25 mouse cellular contexts compared by ENCODE assay signal in the genomic region with DNA sequence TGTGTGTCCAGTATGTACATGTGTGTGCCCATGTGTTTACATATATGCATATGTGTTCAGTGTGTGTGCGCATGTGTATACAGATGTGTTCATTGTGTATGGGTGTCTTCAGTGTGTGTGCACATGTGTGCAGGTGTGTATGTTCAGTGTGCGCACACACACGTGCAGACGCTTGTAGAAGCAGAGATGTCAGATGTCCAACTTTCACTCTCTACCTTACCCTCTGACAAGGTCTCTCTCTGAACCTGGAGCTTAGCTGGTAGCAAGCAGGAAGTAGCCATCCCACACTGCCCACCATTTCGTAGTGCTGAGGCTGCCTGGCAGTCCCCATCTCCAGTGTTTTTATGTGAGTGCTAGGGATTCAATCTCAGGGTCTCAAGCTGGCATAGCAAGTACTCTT. TPM values are rescaled to one million over a fixed set of nuclear protein-coding genes. Genes with fewer than 3 reads are reported as not detected.
A peak's percentile ranks its signal among the peaks of the same experiment; 100 is the strongest.
DNase-seq lines count a peak whose midpoint lies in the region; ATAC-seq lines count a peak whose summit lies in the region.
"Had no signal": no experiment of that assay in that cellular context is flagged by ENCODE, and none has a peak within 500 bp of the region (broad histone marks: within the 10 kb centered on the region; RNA-seq: fewer than 3 reads in every experiment).

No protein-coding gene starts in this region.

- 93% methylated on average over 5 of the region's 5 CpGs for WGBS in embryonic facial prominence, embryonic 14.5 days
- 92% methylated on average over 5 of the region's 5 CpGs for WGBS in embryonic facial prominence, embryonic 10.5 days
- WGBS in heart, embryonic 10.5 days = 90% methylated on average over 5 of the region's 5 CpGs
- WGBS in liver, embryonic 11.5 days = 87% methylated on average over 5 of the region's 5 CpGs

- H3K27ac ChIP-seq in embryonic facial prominence, embryonic 14.5 days (replicated peaks; ENCODE audit: low read depth, low read length) = no peak overlapping the region
- no peak overlapping the region for H3K27ac ChIP-seq in embryonic facial prominence, embryonic 10.5 days (replicated peaks)
- H3K27ac ChIP-seq in heart, embryonic 10.5 days = no peak overlapping the region; the same call in 1 of the 2 replicates
- H3K27ac ChIP-seq in liver, embryonic 11.5 days (ENCODE audit: low read depth, low read length) = no peak overlapping the region
- H3K27ac ChIP-seq: forebrain, embryonic 13.5 days; forebrain, embryonic 15.5 days had no signal

- H3K4me2 ChIP-seq in embryonic facial prominence, embryonic 14.5 days (ENCODE audit: low read depth, low read length) = 0 out of 2 replicates have a peak overlapping the region, but pooled peaks have one; percentile 96
- H3K4me2 ChIP-seq in liver, embryonic 11.5 days = no peak overlapping the region
- H3K4me2 ChIP-seq: forebrain, embryonic 15.5 days had no signal

- no peaks in the 10 kb centered on the region for H3K9me3 ChIP-seq in embryonic facial prominence, embryonic 14.5 days (ENCODE audit: control insufficient read depth, low read length)
- no peaks in the 10 kb centered on the region for H3K9me3 ChIP-seq in embryonic facial prominence, embryonic 10.5 days
- H3K9me3 ChIP-seq in heart, embryonic 10.5 days = no peaks in the 10 kb centered on the region
- no peaks in the 10 kb centered on the region for H3K9me3 ChIP-seq in liver, embryonic 11.5 days (ENCODE audit: control insufficient read depth, low read length)
- H3K9me3 ChIP-seq in megakaryocyte, embryonic 14.5 days = no peaks in the 10 kb centered on the region
- H3K9me3 ChIP-seq: embryonic facial prominence, embryonic 13.5 days; forebrain, embryonic 13.5 days; forebrain, embryonic 15.5 days; G1E had no signal

- H3K27me3 ChIP-seq in embryonic facial prominence, embryonic 14.5 days (replicated peaks; ENCODE audit: control insufficient read depth, insufficient read depth, low read length) = peaks cover 12% of the 10 kb centered on the region
- H3K27me3 ChIP-seq in embryonic facial prominence, embryonic 10.5 days (replicated peaks; ENCODE audit: low read depth, poor library complexity, severe bottlenecking) = peaks cover 32% of the 10 kb centered on the region
- no peaks in the 10 kb centered on the region for H3K27me3 ChIP-seq in heart, embryonic 10.5 days (ENCODE audit: insufficient read depth, poor library complexity, severe bottlenecking)
- H3K27me3 ChIP-seq in liver, embryonic 11.5 days (replicated peaks; ENCODE audit: control insufficient read depth, insufficient read depth, low read length) = peaks cover 5% of the 10 kb centered on the region; the same call in 1 of the 2 replicates
- peaks cover 7% of the 10 kb centered on the region for H3K27me3 ChIP-seq in megakaryocyte, embryonic 14.5 days (replicated peaks)
- H3K27me3 ChIP-seq: CH12.LX, Patski had no signal

- no peak overlapping the region for H3K4me3 ChIP-seq in embryonic facial prominence, embryonic 14.5 days (ENCODE audit: low read depth, low read length)
- no peak overlapping the region for H3K4me3 ChIP-seq in embryonic facial prominence, embryonic 10.5 days
- no peak overlapping the region for H3K4me3 ChIP-seq in heart, embryonic 10.5 days
- H3K4me3 ChIP-seq in liver, embryonic 11.5 days (ENCODE audit: low read depth, low read length) = no peak overlapping the region
- H3K4me3 ChIP-seq in megakaryocyte, embryonic 14.5 days (replicated peaks) = peak overlapping the region; percentile 78
- H3K4me3 ChIP-seq: forebrain, embryonic 13.5 days; forebrain, embryonic 15.5 days had no signal

- ATAC-seq in embryonic facial prominence, embryonic 14.5 days (ENCODE audit: low read depth) = no peak
- no peak for ATAC-seq in liver, embryonic 11.5 days (replicated peaks; ENCODE audit: low FRiP score)
- no peak for ATAC-seq in megakaryocyte, adult 5-6 weeks (ENCODE audit: poor library complexity, severe bottlenecking)
- ATAC-seq: activated CD4-positive, CD25-positive, alpha-beta regulatory T cell, adult 4 months; CD4-positive, CD25-positive, alpha-beta regulatory T cell, adult 4 months; forebrain, embryonic 13.5 days; forebrain, embryonic 15.5 days; Patski had no signal

- DNase-seq in embryonic facial prominence, embryonic 14.5 days (ENCODE audit: low spot score) = no peak
- DNase-seq in embryonic facial prominence, embryonic 10.5 days (ENCODE audit: low spot score) = no peak
- DNase-seq in heart, embryonic 10.5 days (ENCODE audit: low spot score) = peak; percentile 61
- DNase-seq in heart, adult 9 months (ENCODE audit: low spot score in 2 of 2) = no peak
- DNase-seq in liver, embryonic 11.5 days (ENCODE audit: low spot score) = peak; percentile 9
- no peak for DNase-seq in liver
- DNase-seq: adrenal gland, adult 8-10 months; adrenal gland, postnatal 14 days; adrenal gland, postnatal 36 days; B cell, adult 2 months; cerebellum, adult 11-12 months; cerebellum, adult 2 months; cerebellum, adult 9-10 months; cerebellum, postnatal 10 days; cerebellum, postnatal 25 days had no signal

- H3K36me3 ChIP-seq in embryonic facial prominence, embryonic 14.5 days (ENCODE audit: control insufficient read depth, insufficient read depth, low read length) = no peaks in the 10 kb centered on the region
- H3K36me3 ChIP-seq in embryonic facial prominence, embryonic 10.5 days (replicated peaks) = peaks cover 9% of the 10 kb centered on the region; the same call in 1 of the 2 replicates
- peaks cover 5% of the 10 kb centered on the region; the same call in 1 of the 2 replicates for H3K36me3 ChIP-seq in heart, embryonic 10.5 days
- H3K36me3 ChIP-seq in liver, embryonic 11.5 days (ENCODE audit: control insufficient read depth, insufficient read depth, low read length) = no peaks in the 10 kb centered on the region
- H3K36me3 ChIP-seq in megakaryocyte, embryonic 14.5 days (replicated peaks; ENCODE audit: low read length) = peaks cover 53% of the 10 kb centered on the region
- H3K36me3 ChIP-seq: embryonic facial prominence, embryonic 13.5 days; forebrain, embryonic 15.5 days had no signal

- H3K4me1 ChIP-seq in embryonic facial prominence, embryonic 14.5 days (ENCODE audit: control insufficient read depth, insufficient read depth, low read length) = peaks cover 8% of the 10 kb centered on the region; the same call in 1 of the 2 replicates
- peaks cover 44% of the 10 kb centered on the region for H3K4me1 ChIP-seq in embryonic facial prominence, embryonic 10.5 days
- peaks cover 56% of the 10 kb centered on the region for H3K4me1 ChIP-seq in heart, embryonic 10.5 days
- H3K4me1 ChIP-seq in liver, embryonic 11.5 days (replicated peaks; ENCODE audit: control insufficient read depth, insufficient read depth, low read length) = peaks cover 11% of the 10 kb centered on the region
- H3K4me1 ChIP-seq in megakaryocyte, embryonic 14.5 days = peaks cover 89% of the 10 kb centered on the region

- no peak overlapping the region for H3K9ac ChIP-seq in embryonic facial prominence, embryonic 14.5 days (ENCODE audit: low read depth, low read length)
- H3K9ac ChIP-seq in liver, embryonic 11.5 days (ENCODE audit: low read depth, low read length) = no peak overlapping the region
- H3K9ac ChIP-seq: forebrain, embryonic 13.5 days; forebrain, embryonic 15.5 days had no signal

RNA-seq across cellular contexts. Expression of a gene that starts 3.5 kb away (rescaled TPM):
- 23.1 and 24.5 TPM in 2 replicates for polyA plus RNA-seq in embryonic facial prominence, embryonic 14.5 days (2014; fragmentation: Nextera tagmentation; extraction: Ambion mirVana)
- polyA plus RNA-seq in embryonic facial prominence, embryonic 10.5 days (2016; fragmentation: Nextera tagmentation; extraction: Ambion mirVana) = 22.2 and 23.8 TPM in 2 replicates
- polyA plus RNA-seq in heart, embryonic 10.5 days (2016; fragmentation: Nextera tagmentation; extraction: Ambion mirVana) = 66.9 and 119 TPM in 2 replicates
- 31.3 and 33.4 TPM in 2 replicates for polyA plus RNA-seq in liver, embryonic 11.5 days (2014; fragmentation: Nextera tagmentation; extraction: Ambion mirVana)
- polyA plus RNA-seq in megakaryocyte, embryonic 14.5 days (2012; ENCODE audit: insufficient read depth, low replicate concordance) = 133 and 271 TPM in 2 replicates
- 152 and 159 TPM in 2 replicates for total RNA-seq in megakaryocyte, adult 5-6 weeks (2015)
- total RNA-seq in megakaryocyte, adult 5-6 weeks (2017) = 244 and 250 TPM in 2 replicates
- polyA plus RNA-seq: CD4-positive, CD25-positive, alpha-beta regulatory T cell, adult 4 months had no signal

Comparison
In these comparisons a context has a peak if more than half of its experiments do, and no peak if none do; other contexts are left out.
1. DNase-seq: peak in heart, embryonic 10.5 days (single experiment) and liver, embryonic 11.5 days (single experiment); none in embryonic facial prominence, embryonic 14.5 days (single experiment), embryonic facial prominence, embryonic 10.5 days (single experiment), heart, adult 9 months (0 of 2) and liver (single experiment).